Mouse (Mus musculus) forebrain, embryonic 16.5 days (tissue): ENCODE data around the gene Ocln. TPM values are rescaled to one million over a fixed set of nuclear protein-coding genes. Genes with fewer than 3 reads are reported as not detected.

ENCODE experiments used
- ATAC-seq: fragments of 200-750 bp; cut with Nextera tagmentation; 2 replicates; pipeline ENCODE4 v1.8.0; 2017; ENCODE audit warnings: mild to moderate bottlenecking, moderate library complexity
- H3K27ac ChIP-seq: fragments of 300-500 bp; sonication (generic); 2 replicates; pipeline ENCODE4 v1.5.1; 2014; ENCODE audit warnings: low read length, control low read depth
- H3K27me3 ChIP-seq: fragments of 300-500 bp; sonication (generic); replicated peaks from 2 replicates; pipeline ENCODE4 v1.6.1; 2014; ENCODE audit warnings: low read length; ENCODE audit not compliant: control insufficient read depth, insufficient read depth
- H3K36me3 ChIP-seq: fragments of 300-500 bp; sonication (generic); 2 replicates; pipeline ENCODE4 v1.6.1; 2014; ENCODE audit not compliant: control insufficient read depth, insufficient read depth
- H3K4me1 ChIP-seq: fragments of 300-500 bp; sonication (generic); replicated peaks from 2 replicates; pipeline ENCODE4 v1.6.1; 2014; ENCODE audit warnings: low read length; ENCODE audit not compliant: control insufficient read depth, insufficient read depth
- H3K4me2 ChIP-seq: fragments of 300-500 bp; sonication (generic); 2 replicates; pipeline ENCODE4 v1.6.1; 2014; ENCODE audit warnings: mild to moderate bottlenecking, low read length, control low read depth
- H3K4me3 ChIP-seq: fragments of 300-500 bp; sonication (generic); replicated peaks from 2 replicates; pipeline ENCODE4 v1.5.1; 2014; ENCODE audit warnings: mild to moderate bottlenecking, low read length, control low read depth
- H3K9ac ChIP-seq: fragments of 300-500 bp; sonication (generic); replicated peaks from 2 replicates; pipeline ENCODE4 v1.6.1; 2014; ENCODE audit warnings: low read depth, low read length, control low read depth
- H3K9me3 ChIP-seq: fragments of 300-500 bp; sonication (generic); 2 replicates; pipeline ENCODE4 v1.6.1; 2016; ENCODE audit warnings: low read length; ENCODE audit not compliant: control insufficient read depth
- WGBS: fragments of 180-500 bp; shearing (Covaris S2); extraction: QIAGEN DNeasy Blood & Tissue Kit; methylation state at CpG from one replicate; pipeline ENCODE4 v1.1.7; 2014; 5-methylcytosine and 5-hydroxymethylcytosine counted together
- polyA plus RNA-seq: library from polyadenylated mRNA; unstranded; fragments of >200 nt; fragmentation: Nextera tagmentation; extraction: Ambion mirVana; gene quantifications from 2 replicates; pipeline ENCODE4 v1.2.1, GENCODE M21; 2015

The Ocln gene
- polyA plus RNA-seq, 1 experiment from 2014 or later = 7.8 TPM

DNA sequence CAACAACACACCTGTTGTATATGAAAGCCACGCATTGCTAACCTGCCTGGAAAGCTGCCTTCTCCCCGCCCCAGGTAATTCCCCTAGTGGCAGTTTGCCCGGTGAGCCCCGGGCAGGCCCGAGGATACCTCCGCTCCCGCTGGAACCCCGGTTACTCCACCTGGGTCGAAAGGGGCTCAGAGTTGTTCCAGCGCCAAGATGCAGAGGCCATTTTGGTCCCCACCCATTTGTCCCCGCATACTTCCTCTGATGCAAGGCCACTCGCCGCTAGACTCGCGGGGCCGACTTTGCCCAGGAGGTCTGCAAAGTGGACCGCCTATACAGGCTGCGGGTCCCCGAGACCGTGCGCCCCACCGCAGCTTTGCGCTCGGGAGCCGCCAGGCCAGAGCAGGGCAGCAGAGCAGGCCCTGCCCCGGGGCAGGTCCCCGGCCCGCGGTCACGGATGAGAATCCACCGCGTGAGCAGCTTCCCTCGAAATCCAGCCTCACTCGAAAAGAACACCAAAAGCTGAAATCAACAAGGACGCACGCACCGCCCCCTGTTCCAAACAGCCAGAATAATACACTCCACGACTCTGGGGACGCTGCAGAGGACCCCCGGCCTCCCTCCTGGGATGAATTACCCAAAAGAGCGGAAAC is 1.0 kb downstream of the Ocln start:
- peak; percentile 15; the same call in 1 of the 2 replicates for ATAC-seq
- Histone ChIP-seq H3K27me3 (peaks cover 43% of the 10 kb centered on the region), H3K9me3 (no peaks in the 10 kb centered on the region), H3K4me2 (peak overlapping the region; percentile 98), H3K36me3 (no peaks in the 10 kb centered on the region), H3K9ac (peak overlapping the region; percentile 49), H3K27ac (no peak overlapping the region), H3K4me3 (peak overlapping the region; percentile 67), H3K4me1 (peaks cover 18% of the 10 kb centered on the region)
- WGBS = under 1% methylated on average over 41 of the region's 41 CpGs

DNA sequence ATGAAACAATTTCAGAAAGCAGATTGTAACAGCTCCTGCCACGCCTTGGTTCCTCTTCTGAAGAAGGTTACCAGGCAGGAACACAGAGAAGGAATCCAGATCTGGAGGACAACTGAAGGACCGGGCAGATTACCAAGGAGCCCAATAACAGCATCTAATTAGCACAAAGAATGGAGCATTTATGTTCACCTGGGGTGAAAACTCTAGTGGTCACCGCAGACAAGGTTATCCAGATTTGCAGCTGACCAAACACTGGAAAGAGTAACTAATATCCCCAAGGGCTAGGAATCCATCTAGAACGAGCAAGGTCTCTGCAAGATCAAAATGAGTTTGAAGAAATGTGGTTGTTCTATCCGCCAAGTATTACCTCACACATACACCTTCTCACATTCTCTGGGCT is 5.2 kb downstream of the Ocln start:
- H3K4me2 ChIP-seq = no peak overlapping the region
- H3K9ac ChIP-seq = no peak overlapping the region
- H3K36me3 ChIP-seq = no peaks in the 10 kb centered on the region
- no peak overlapping the region for H3K4me3 ChIP-seq
- WGBS = 76% methylated on average over 5 of the region's 5 CpGs
- no peaks in the 10 kb centered on the region for H3K9me3 ChIP-seq
- H3K4me1 ChIP-seq = peaks cover 9% of the 10 kb centered on the region
- H3K27ac ChIP-seq = no peak overlapping the region
- peaks cover 26% of the 10 kb centered on the region for H3K27me3 ChIP-seq
- ATAC-seq = no peak

- no peaks in the 10 kb centered on the region for H3K4me1 ChIP-seq
- no peak overlapping the region for H3K27ac ChIP-seq
- ATAC-seq = peak; percentile 69
- H3K27me3 ChIP-seq = peaks cover 9% of the 10 kb centered on the region
- no peaks in the 10 kb centered on the region for H3K36me3 ChIP-seq
- H3K4me3 ChIP-seq = no peak overlapping the region
- no peak overlapping the region for H3K9ac ChIP-seq
- H3K4me2 ChIP-seq = no peak overlapping the region
- 61% methylated on average over 3 of the region's 3 CpGs for WGBS
- H3K9me3 ChIP-seq = no peaks in the 10 kb centered on the region
These were observed 7.0 kb downstream of the Ocln start for GRCm38 (mm10) chr13:100545510-100545909.

GRCm38 (mm10) chr13:100544220-100544662 is 8.3 kb downstream of the Ocln start:
- Histone ChIP-seq H3K36me3 (no peaks in the 10 kb centered on the region), H3K4me2 (no peak overlapping the region), H3K9ac (no peak overlapping the region), H3K27ac (no peak overlapping the region), H3K4me1 (no peaks in the 10 kb centered on the region), H3K9me3 (no peaks in the 10 kb centered on the region), H3K4me3 (no peak overlapping the region), H3K27me3 (peaks cover 2% of the 10 kb centered on the region; the same call in 1 of the 2 replicates)
- no peak for ATAC-seq
- 72% methylated on average over 4 of the region's 4 CpGs for WGBS

DNA sequence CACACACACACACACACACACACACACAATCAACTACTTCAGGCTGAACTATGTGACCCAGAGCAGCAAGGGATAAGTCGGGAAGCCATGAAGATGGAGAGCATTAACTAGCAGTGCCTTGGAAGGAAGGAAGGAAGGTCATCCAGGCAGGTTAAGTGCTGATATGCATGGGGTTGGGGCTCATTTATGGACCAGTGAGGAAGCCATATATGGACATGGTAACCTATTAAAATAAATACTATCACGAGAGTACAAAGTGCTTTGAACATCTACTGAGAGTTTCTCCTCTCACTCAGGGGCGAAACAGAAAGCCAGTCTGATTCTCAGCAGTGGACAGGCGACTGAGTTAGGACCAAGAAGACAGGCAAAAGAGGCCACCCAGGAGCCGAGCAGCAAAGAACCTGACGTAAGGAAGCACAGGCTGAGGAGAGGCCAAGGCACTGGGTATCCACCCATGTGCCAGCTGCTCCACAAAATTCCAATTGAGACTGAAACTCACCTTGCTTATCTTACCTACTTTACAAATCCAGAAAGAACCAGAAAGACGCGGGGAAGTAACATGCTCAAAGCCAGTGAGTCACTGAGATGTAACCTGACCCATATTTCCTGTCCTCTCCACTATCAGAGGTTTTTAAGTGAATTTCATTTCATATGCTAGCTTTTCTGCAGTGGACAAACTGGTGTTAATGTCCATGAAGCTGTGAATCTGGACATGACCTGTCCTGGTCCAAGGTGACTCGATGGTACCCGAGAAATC is 9.3 kb downstream of the Ocln start:
- Histone ChIP-seq H3K4me3 (no peak overlapping the region), H3K36me3 (no peaks in the 10 kb centered on the region), H3K27ac (no peak overlapping the region), H3K9me3 (no peaks in the 10 kb centered on the region), H3K27me3 (peaks cover 2% of the 10 kb centered on the region; the same call in 1 of the 2 replicates), H3K4me1 (no peaks in the 10 kb centered on the region), H3K4me2 (no peak overlapping the region), H3K9ac (no peak overlapping the region)
- no peak for ATAC-seq
- WGBS = 87% methylated on average over 10 of the region's 10 CpGs

- no peaks in the 10 kb centered on the region for H3K9me3 ChIP-seq
- H3K27me3 ChIP-seq = no peaks in the 10 kb centered on the region
- no peak overlapping the region for H3K9ac ChIP-seq
- H3K4me1 ChIP-seq = no peaks in the 10 kb centered on the region
- WGBS = 74% methylated on average over 3 of the region's 3 CpGs
- no peaks in the 10 kb centered on the region for H3K36me3 ChIP-seq
- no peak overlapping the region for H3K4me3 ChIP-seq
- ATAC-seq = no peak
- no peak overlapping the region for H3K4me2 ChIP-seq
- H3K27ac ChIP-seq = no peak overlapping the region
These were observed 16.4 kb downstream of the Ocln start for GRCm38 (mm10) chr13:100536149-100536548.

GRCm38 (mm10) chr13:100532788-100533365 is 19.6 kb downstream of the Ocln start:
- no peak overlapping the region for H3K4me3 ChIP-seq
- no peak overlapping the region for H3K9ac ChIP-seq
- no peaks in the 10 kb centered on the region for H3K4me1 ChIP-seq
- H3K27ac ChIP-seq = no peak overlapping the region
- no peaks in the 10 kb centered on the region for H3K9me3 ChIP-seq
- WGBS = 81% methylated on average over 6 of the region's 6 CpGs
- H3K4me2 ChIP-seq = no peak overlapping the region
- no peak for ATAC-seq
- H3K27me3 ChIP-seq = no peaks in the 10 kb centered on the region
- no peaks in the 10 kb centered on the region for H3K36me3 ChIP-seq

GRCm38 (mm10) chr13:100526649-100527038 is 25.9 kb downstream of the Ocln start:
- Histone ChIP-seq H3K27ac (no peak overlapping the region), H3K4me1 (peaks cover 4% of the 10 kb centered on the region), H3K4me3 (no peak overlapping the region), H3K4me2 (no peak overlapping the region), H3K9ac (no peak overlapping the region), H3K9me3 (no peaks in the 10 kb centered on the region), H3K27me3 (no peaks in the 10 kb centered on the region), H3K36me3 (no peaks in the 10 kb centered on the region)
- ATAC-seq = 0 out of 2 replicates have a peak, but pooled peaks have one; percentile 2
- WGBS = 78% methylated on average over 6 of the region's 6 CpGs

DNA sequence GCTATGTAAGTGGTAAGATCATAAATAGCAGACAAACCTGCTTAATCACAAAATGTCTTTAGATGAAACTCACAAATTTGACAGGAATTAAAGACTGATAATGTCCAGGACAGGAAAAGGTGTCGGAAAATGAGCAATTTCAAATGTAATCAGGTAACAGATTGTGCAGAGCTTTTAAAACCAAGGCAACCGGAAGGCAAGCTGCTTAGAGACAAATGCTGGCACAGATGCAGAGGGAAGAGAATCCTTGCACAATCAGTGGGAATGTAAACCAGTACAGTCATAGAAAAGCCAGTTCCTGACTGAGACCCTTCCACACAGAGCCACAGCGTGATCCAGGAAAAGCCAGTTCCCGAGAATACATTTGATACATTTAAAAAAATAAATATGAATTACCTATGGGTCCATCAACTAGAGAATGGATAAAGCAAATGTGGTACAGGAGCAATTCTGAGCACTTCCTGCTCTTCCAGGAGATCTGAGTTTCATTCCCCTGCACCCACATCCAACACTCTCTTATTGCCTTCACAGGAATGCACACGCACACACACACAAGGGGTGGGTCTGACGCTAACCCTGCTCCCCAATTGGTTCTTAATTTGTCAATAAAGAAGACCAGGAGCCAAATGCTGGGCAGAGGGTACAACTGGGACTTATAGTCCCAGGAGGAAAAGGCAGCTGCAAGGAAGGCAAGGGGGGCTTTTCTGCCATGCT is 26.4 kb downstream of the Ocln start:
- Histone ChIP-seq H3K4me2 (no peak overlapping the region), H3K9me3 (no peaks in the 10 kb centered on the region), H3K36me3 (no peaks in the 10 kb centered on the region), H3K4me1 (peaks cover 4% of the 10 kb centered on the region), H3K27me3 (no peaks in the 10 kb centered on the region), H3K4me3 (no peak overlapping the region), H3K27ac (peak overlapping the region; percentile 42; the same call in 1 of the 2 replicates), H3K9ac (no peak overlapping the region)
- WGBS = 68% methylated on average over 6 of the region's 6 CpGs
- ATAC-seq = peak; percentile 74
